Mouse (Mus musculus): ENCODE data around the gene Rbfox3. TPM values are rescaled to one million over a fixed set of nuclear protein-coding genes. Genes with fewer than 3 reads are reported as not detected.

The Rbfox3 gene
- polyA plus RNA-seq, 1 experiment from 2014 or later: 1.2 TPM

GRCm38 (mm10) chr11:118666172-118666571 lies 245.2 kb downstream of the Rbfox3 start:
- no peak for ATAC-seq
- H3K27me3 ChIP-seq (replicated peaks; ENCODE audit: control insufficient read depth, insufficient read depth, low read length): no peaks in the 10 kb centered on the region

GRCm38 (mm10) chr11:118663305-118663704 lies 248.1 kb downstream of the Rbfox3 start:
- no peak for TF ChIP-seq CTCF (IDR thresholded peaks at IDR 0.05; ENCODE audit: low read depth)
- no peak overlapping the region for H3K4me2 ChIP-seq (replicated peaks; ENCODE audit: low read depth)
- no peaks in the 10 kb centered on the region for H3K9me3 ChIP-seq (ENCODE audit: control insufficient read depth)
- 73% methylated on average over 8 of the region's 8 CpGs for WGBS
- no peaks in the 10 kb centered on the region for H3K36me3 ChIP-seq (ENCODE audit: control insufficient read depth, insufficient read depth)
- H3K4me1 ChIP-seq (replicated peaks; ENCODE audit: control insufficient read depth, insufficient read depth, low read length): no peaks in the 10 kb centered on the region
- H3K9ac ChIP-seq (ENCODE audit: low read depth, low read length): no peak overlapping the region
- ATAC-seq: no peak
- no peak overlapping the region for H3K4me3 ChIP-seq (ENCODE audit: low read depth, low read length)
- no peak overlapping the region for H3K27ac ChIP-seq (ENCODE audit: low read depth, low read length)
- no peaks in the 10 kb centered on the region for H3K27me3 ChIP-seq (replicated peaks; ENCODE audit: control insufficient read depth, insufficient read depth, low read length)

More at GRCm38 (mm10) chr11:118666172-118666571, 245.2 kb downstream of the Rbfox3 start:
- WGBS: 62% methylated on average over 3 of the region's 3 CpGs
- H3K36me3 ChIP-seq (ENCODE audit: control insufficient read depth, insufficient read depth): no peaks in the 10 kb centered on the region
- TF ChIP-seq CTCF (IDR thresholded peaks at IDR 0.05; ENCODE audit: low read depth): no peak
- no peak overlapping the region for H3K4me3 ChIP-seq (ENCODE audit: low read depth, low read length)
- H3K4me2 ChIP-seq (replicated peaks; ENCODE audit: low read depth): no peak overlapping the region
- no peak overlapping the region for H3K27ac ChIP-seq (ENCODE audit: low read depth, low read length)
- H3K4me1 ChIP-seq (replicated peaks; ENCODE audit: control insufficient read depth, insufficient read depth, low read length): no peaks in the 10 kb centered on the region
- H3K9me3 ChIP-seq (ENCODE audit: control insufficient read depth): no peaks in the 10 kb centered on the region
- no peak overlapping the region for H3K9ac ChIP-seq (ENCODE audit: low read depth, low read length)

GRCm38 (mm10) chr11:118659305-118659704 lies 252.1 kb downstream of the Rbfox3 start:
- ATAC-seq: no peak
- H3K27me3 ChIP-seq (replicated peaks; ENCODE audit: control insufficient read depth, insufficient read depth, low read length): no peaks in the 10 kb centered on the region
- no peaks in the 10 kb centered on the region for H3K9me3 ChIP-seq (ENCODE audit: control insufficient read depth)
- H3K4me3 ChIP-seq (ENCODE audit: low read depth, low read length): no peak overlapping the region
- H3K9ac ChIP-seq (ENCODE audit: low read depth, low read length): no peak overlapping the region
- peak; percentile 77 for TF ChIP-seq CTCF (IDR thresholded peaks at IDR 0.05; ENCODE audit: low read depth)
- no peak overlapping the region for H3K4me2 ChIP-seq (replicated peaks; ENCODE audit: low read depth)
- H3K4me1 ChIP-seq (replicated peaks; ENCODE audit: control insufficient read depth, insufficient read depth, low read length): no peaks in the 10 kb centered on the region
- no peaks in the 10 kb centered on the region for H3K36me3 ChIP-seq (ENCODE audit: control insufficient read depth, insufficient read depth)
- no peak overlapping the region for H3K27ac ChIP-seq (ENCODE audit: low read depth, low read length)
- WGBS: 11% methylated on average over 10 of the region's 10 CpGs

- no peak overlapping the region for H3K9ac ChIP-seq (ENCODE audit: low read depth, low read length)
- H3K36me3 ChIP-seq (ENCODE audit: control insufficient read depth, insufficient read depth): no peaks in the 10 kb centered on the region
- no peak for TF ChIP-seq CTCF (IDR thresholded peaks at IDR 0.05; ENCODE audit: low read depth)
- H3K27me3 ChIP-seq (replicated peaks; ENCODE audit: control insufficient read depth, insufficient read depth, low read length): no peaks in the 10 kb centered on the region
- no peaks in the 10 kb centered on the region for H3K4me1 ChIP-seq (replicated peaks; ENCODE audit: control insufficient read depth, insufficient read depth, low read length)
- no peak overlapping the region for H3K27ac ChIP-seq (ENCODE audit: low read depth, low read length)
- H3K4me3 ChIP-seq (ENCODE audit: low read depth, low read length): no peak overlapping the region
- H3K4me2 ChIP-seq (replicated peaks; ENCODE audit: low read depth): no peak overlapping the region
- H3K9me3 ChIP-seq (ENCODE audit: control insufficient read depth): no peaks in the 10 kb centered on the region
- 61% methylated on average over 4 of the region's 4 CpGs for WGBS
- ATAC-seq: no peak
Measured at GRCm38 (mm10) chr11:118655833-118656232, 255.6 kb downstream of the Rbfox3 start.

- Histone ChIP-seq H3K36me3 (ENCODE audit: control insufficient read depth, insufficient read depth) (no peaks in the 10 kb centered on the region), H3K4me2 (replicated peaks; ENCODE audit: low read depth) (no peak overlapping the region), H3K4me1 (replicated peaks; ENCODE audit: control insufficient read depth, insufficient read depth, low read length) (no peaks in the 10 kb centered on the region), H3K27ac (ENCODE audit: low read depth, low read length) (no peak overlapping the region), H3K9me3 (ENCODE audit: control insufficient read depth) (no peaks in the 10 kb centered on the region), H3K4me3 (ENCODE audit: low read depth, low read length) (no peak overlapping the region), H3K9ac (ENCODE audit: low read depth, low read length) (no peak overlapping the region), H3K27me3 (replicated peaks; ENCODE audit: control insufficient read depth, insufficient read depth, low read length) (no peaks in the 10 kb centered on the region)
- 83% methylated on average over 14 of the region's 14 CpGs for WGBS
- no peak for ATAC-seq
- no peak for TF ChIP-seq CTCF (IDR thresholded peaks at IDR 0.05; ENCODE audit: low read depth)
Measured at GRCm38 (mm10) chr11:118653521-118654318, 257.7 kb downstream of the Rbfox3 start.

GRCm38 (mm10) chr11:118652401-118653240 lies 258.8 kb downstream of the Rbfox3 start:
- TF ChIP-seq CTCF (IDR thresholded peaks at IDR 0.05; ENCODE audit: low read depth): no peak
- Histone ChIP-seq H3K36me3 (ENCODE audit: control insufficient read depth, insufficient read depth) (no peaks in the 10 kb centered on the region), H3K9ac (ENCODE audit: low read depth, low read length) (no peak overlapping the region), H3K27ac (ENCODE audit: low read depth, low read length) (no peak overlapping the region), H3K4me1 (replicated peaks; ENCODE audit: control insufficient read depth, insufficient read depth, low read length) (no peaks in the 10 kb centered on the region), H3K9me3 (ENCODE audit: control insufficient read depth) (no peaks in the 10 kb centered on the region), H3K27me3 (replicated peaks; ENCODE audit: control insufficient read depth, insufficient read depth, low read length) (no peaks in the 10 kb centered on the region), H3K4me2 (replicated peaks; ENCODE audit: low read depth) (no peak overlapping the region), H3K4me3 (ENCODE audit: low read depth, low read length) (no peak overlapping the region)
- WGBS: 79% methylated on average over 13 of the region's 13 CpGs
- ATAC-seq: no peak

All from intestine, postnatal 0 days (tissue).